18 mouse cellular contexts compared by ENCODE assay signal in the genomic region with DNA sequence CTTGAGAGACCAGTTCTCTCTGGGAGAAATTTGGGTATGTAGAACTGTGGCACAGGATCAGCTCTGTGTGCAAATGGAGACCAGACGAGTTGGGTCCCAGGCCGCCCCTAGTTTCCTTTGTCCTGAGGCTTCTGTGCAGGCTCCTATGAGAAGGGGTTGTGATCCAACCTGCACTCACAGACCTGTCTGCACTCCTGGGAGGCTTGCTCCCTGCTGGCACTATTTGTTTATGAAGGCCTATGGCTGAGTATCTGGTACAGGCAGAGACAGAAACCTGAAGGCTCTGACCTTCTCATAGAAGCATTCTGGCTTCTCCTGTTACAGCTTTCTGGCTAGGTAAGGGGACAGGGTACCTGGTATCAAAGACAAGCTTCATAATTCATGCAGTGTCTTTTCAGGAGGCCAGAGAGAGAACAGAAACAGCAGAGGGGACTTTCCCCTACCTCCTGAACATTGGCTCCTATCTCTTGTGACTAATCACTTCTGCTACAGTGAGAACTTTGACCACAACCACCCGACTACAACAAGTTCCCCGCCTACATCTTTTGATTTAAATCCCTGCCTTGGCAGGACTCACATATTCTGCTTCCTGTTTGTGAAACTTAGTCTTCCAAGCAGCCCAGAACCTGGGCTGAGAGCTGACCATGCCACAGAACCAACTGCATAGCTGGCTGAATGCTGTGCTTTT. TPM values are rescaled to one million over a fixed set of nuclear protein-coding genes. Genes with fewer than 3 reads are reported as not detected.
"Had no signal": no experiment of that assay in that cellular context is flagged by ENCODE, and none has a peak within 500 bp of the region (broad histone marks: within the 10 kb centered on the region; RNA-seq: fewer than 3 reads in every experiment).

No protein-coding gene starts in this region.

RNA-seq across cellular contexts. Expression of a gene that starts 20.1 kb away (rescaled TPM):
- total RNA-seq: layer of hippocampus, adult 18-20 months; layer of hippocampus, postnatal 14 days; left cerebral cortex, adult 8-10 months; left cerebral cortex, postnatal 14 days; left cerebral cortex, postnatal 4 days; monocyte, adult 5-6 weeks; neutrophil, adult 5-6 weeks had no signal
- polyA plus RNA-seq: kidney, embryonic 16.5 days; limb, embryonic 12.5 days; limb, embryonic 15.5 days; liver, embryonic 11.5 days; lung, embryonic 16.5 days; midbrain, embryonic 10.5 days; midbrain, embryonic 13.5 days; midbrain, embryonic 16.5 days; neural tube, embryonic 13.5 days; testis, adult 2 months had no signal

RNA-seq across cellular contexts. Expression of a gene that starts 35.6 kb away (rescaled TPM):
- total RNA-seq: layer of hippocampus, adult 18-20 months; monocyte, adult 5-6 weeks; neutrophil, adult 5-6 weeks had no signal
- polyA plus RNA-seq: limb, embryonic 12.5 days; liver, embryonic 11.5 days; midbrain, embryonic 10.5 days; myocyte had no signal

RNA-seq across cellular contexts. Expression of a gene that starts 59.1 kb away (rescaled TPM):
- total RNA-seq: layer of hippocampus, adult 18-20 months; layer of hippocampus, postnatal 14 days; left cerebral cortex, postnatal 4 days; monocyte, adult 5-6 weeks; neutrophil, adult 5-6 weeks had no signal
- polyA plus RNA-seq: limb, embryonic 12.5 days; liver, embryonic 11.5 days; midbrain, embryonic 10.5 days; midbrain, embryonic 13.5 days; midbrain, embryonic 16.5 days; neural tube, embryonic 13.5 days had no signal
